Mouse (Mus musculus) kidney, embryonic 15.5 days (tissue): ENCODE results near the gene Spag7. TPM values are rescaled to one million over a fixed set of nuclear protein-coding genes. Genes with fewer than 3 reads are reported as not detected.

Source experiments
- microRNA-seq: library from miRNA; unstranded; fragments of <30 nt; microRNA quantifications from one replicate; pipeline ENCODE4, GENCODE M21; 2016
- polyA plus RNA-seq: library from polyadenylated mRNA; unstranded; fragments of >200 nt; fragmentation: Nextera tagmentation; extraction: Ambion mirVana; gene quantifications from 2 replicates; pipeline ENCODE4 v1.2.1, GENCODE M21; 2015

The Spag7 gene
- polyA plus RNA-seq, 1 experiment from 2014 or later: 202 TPM

Small RNA genes lying within 50 kb of the gene (microRNA-seq; reads per million reads assigned to microRNA genes)
- not detected for gene Mir6925

Other genes with a start within 250 kb of the Spag7 start
- 15.4 and 15.5 TPM in 2 replicates for gene Arrb2, start 236.8 kb downstream of the Spag7 start, polyA plus RNA-seq
- gene Med11, start 217.5 kb downstream of the Spag7 start, polyA plus RNA-seq: 38.8 and 42.0 TPM in 2 replicates
- 0.63 and 0.66 TPM in 2 replicates for gene Zmynd15, start 210.0 kb downstream of the Spag7 start, polyA plus RNA-seq
- gene Cxcl16, start 209.4 kb downstream of the Spag7 start, polyA plus RNA-seq: 6.0 and 6.9 TPM in 2 replicates
- 0.82 and 0.88 TPM in 2 replicates for gene Tm4sf5, start 164.2 kb downstream of the Spag7 start, polyA plus RNA-seq
- gene Vmo1, start 154.8 kb downstream of the Spag7 start, polyA plus RNA-seq: 0.35 and 0.40 TPM in 2 replicates
- 0.91 and 1.1 TPM in 2 replicates for gene Gltpd2, start 150.2 kb downstream of the Spag7 start, polyA plus RNA-seq
- gene Psmb6, start 144.0 kb downstream of the Spag7 start, polyA plus RNA-seq: 755 and 782 TPM in 2 replicates
- not detected in 2 replicates for gene Gm40193, start 136.5 kb downstream of the Spag7 start, polyA plus RNA-seq
- 6.5 and 8.2 TPM in 2 replicates for gene Pld2, start 129.4 kb downstream of the Spag7 start, polyA plus RNA-seq
- gene Mink1, start 106.5 kb downstream of the Spag7 start, polyA plus RNA-seq: 14.8 and 15.8 TPM in 2 replicates
- not detected in 2 replicates for gene 4930544D05Rik, start 53.6 kb downstream of the Spag7 start, polyA plus RNA-seq
- 0.27 TPM in 1 of 2 replicates, not detected in the other for gene Chrne, start 50.2 kb downstream of the Spag7 start, polyA plus RNA-seq
- gene Gp1ba, start 30.3 kb downstream of the Spag7 start, polyA plus RNA-seq: 0.19 and 0.30 TPM in 2 replicates
- gene Rnf167, start 22.2 kb downstream of the Spag7 start, polyA plus RNA-seq: 115 and 122 TPM in 2 replicates
- 178 and 186 TPM in 2 replicates for gene Slc25a11, start 21.9 kb downstream of the Spag7 start, polyA plus RNA-seq
- gene Pfn1, start 14.8 kb downstream of the Spag7 start, polyA plus RNA-seq: 1,914 and 2,031 TPM in 2 replicates
- gene Eno3, start 12.2 kb downstream of the Spag7 start, polyA plus RNA-seq: 30.3 and 38.5 TPM in 2 replicates
- gene Camta2, start 18.7 kb upstream of the Spag7 start, polyA plus RNA-seq: 12.8 and 14.1 TPM in 2 replicates
- gene Inca1, start 30.7 kb upstream of the Spag7 start, polyA plus RNA-seq: 1.2 and 2.3 TPM in 2 replicates
- gene Kif1c, start 31.1 kb upstream of the Spag7 start, polyA plus RNA-seq: 3.5 and 3.6 TPM in 2 replicates
- gene Zfp3, start 94.8 kb upstream of the Spag7 start, polyA plus RNA-seq: 6.8 and 8.1 TPM in 2 replicates
- gene Scimp, start 143.2 kb upstream of the Spag7 start, polyA plus RNA-seq: 0.25 TPM in 1 of 2 replicates, not detected in the other
- gene Rabep1, start 175.4 kb upstream of the Spag7 start, polyA plus RNA-seq: 36.5 and 36.8 TPM in 2 replicates